Mouse (Mus musculus): ENCODE data around the gene Smcr8.
A peak's percentile ranks its signal among the peaks of the same experiment; 100 is the strongest.

The Smcr8 gene

GRCm38 (mm10) chr11:60776829-60777740 lies at the start of gene Smcr8, which contains the start of gene Top3a:
Gene Smcr8 (plus strand): TSS chr11:60777524.
Gene Top3a (minus strand): TSS chr11:60777365.
- DNase-seq (ENCODE audit: low spot score) = peak; percentile 93

- peak; percentile 93 for DNase-seq (ENCODE audit: low spot score)
Observed at GRCm38 (mm10) chr11:60728260-60728761, 49.0 kb upstream of the Smcr8 start, which contains the start of gene Mief2. Gene Mief2 (plus strand): TSS chr11:60728398.

- no peak for DNase-seq (ENCODE audit: low spot score)
Observed at GRCm38 (mm10) chr11:60729217-60729641, 48.1 kb upstream of the Smcr8 start.

GRCm38 (mm10) chr11:60730169-60730568 lies 47.2 kb upstream of the Smcr8 start:
- no peak for DNase-seq (ENCODE audit: low spot score)

- DNase-seq (ENCODE audit: low spot score) = no peak
Observed at GRCm38 (mm10) chr11:60731251-60731650, 46.1 kb upstream of the Smcr8 start.

GRCm38 (mm10) chr11:60734206-60734605 lies 43.1 kb upstream of the Smcr8 start:
- DNase-seq (ENCODE audit: low spot score) = no peak

- no peak for DNase-seq (ENCODE audit: low spot score)
Observed at GRCm38 (mm10) chr11:60735191-60735590, 42.1 kb upstream of the Smcr8 start.

GRCm38 (mm10) chr11:60736491-60736890 lies 40.8 kb upstream of the Smcr8 start:
- DNase-seq (ENCODE audit: low spot score) = no peak

- DNase-seq (ENCODE audit: low spot score) = no peak
Observed at GRCm38 (mm10) chr11:60737450-60737849, 39.9 kb upstream of the Smcr8 start.

- DNase-seq (ENCODE audit: low spot score) = no peak
Observed at GRCm38 (mm10) chr11:60740321-60740720, 37.0 kb upstream of the Smcr8 start.

GRCm38 (mm10) chr11:60755570-60755969 lies 21.8 kb upstream of the Smcr8 start:
- DNase-seq (ENCODE audit: low spot score) = no peak

GRCm38 (mm10) chr11:60761681-60762080 lies 15.6 kb upstream of the Smcr8 start:
- DNase-seq (ENCODE audit: low spot score) = no peak

GRCm38 (mm10) chr11:60766969-60767368 lies 10.4 kb upstream of the Smcr8 start:
- DNase-seq (ENCODE audit: low spot score) = no peak

- no peak for DNase-seq (ENCODE audit: low spot score)
Observed at GRCm38 (mm10) chr11:60769322-60769721, 8.0 kb upstream of the Smcr8 start.

- no peak for DNase-seq (ENCODE audit: low spot score)
Observed at GRCm38 (mm10) chr11:60770776-60771175, 6.5 kb upstream of the Smcr8 start.

GRCm38 (mm10) chr11:60772161-60772560 lies 5.2 kb upstream of the Smcr8 start:
- DNase-seq (ENCODE audit: low spot score) = no peak

GRCm38 (mm10) chr11:60774158-60774689 lies 3.1 kb upstream of the Smcr8 start:
- DNase-seq (ENCODE audit: low spot score) = no peak

- DNase-seq (ENCODE audit: low spot score) = no peak
Observed at GRCm38 (mm10) chr11:60774841-60775240, 2.5 kb upstream of the Smcr8 start.

GRCm38 (mm10) chr11:60775578-60775977 lies 1.7 kb upstream of the Smcr8 start:
- no peak for DNase-seq (ENCODE audit: low spot score)

- DNase-seq (ENCODE audit: low spot score) = no peak
Observed at GRCm38 (mm10) chr11:60776107-60776828, 1.1 kb upstream of the Smcr8 start.

- no peak for DNase-seq (ENCODE audit: low spot score)
Observed at GRCm38 (mm10) chr11:60777801-60778370, 562 bp downstream of the Smcr8 start.

- no peak for DNase-seq (ENCODE audit: low spot score)
Observed at GRCm38 (mm10) chr11:60779673-60780189, 2.4 kb downstream of the Smcr8 start.

Data from retina, embryonic 14.5 days (tissue).